Mouse (Mus musculus): Measurements from ENCODE around the gene Umodl1. TPM values are rescaled to one million over a fixed set of nuclear protein-coding genes. Genes with fewer than 3 reads are reported as not detected.
A peak's percentile ranks its signal among the peaks of the same experiment; 100 is the strongest.

Gene Umodl1
- polyA plus RNA-seq, 1 experiment from 2014 or later = not detected

- Histone ChIP-seq H3K4me2 (no peak overlapping the region), H3K4me1 (no peaks in the 10 kb centered on the region), H3K36me3 (ENCODE audit: poor library complexity, severe bottlenecking) (no peaks in the 10 kb centered on the region), H3K27me3 (no peaks in the 10 kb centered on the region), H3K27ac (no peak overlapping the region), H3K9me3 (replicated peaks) (peaks cover 10% of the 10 kb centered on the region; the same call in 1 of the 2 replicates), H3K9ac (no peak overlapping the region), H3K4me3 (no peak overlapping the region)
- 91% methylated on average over 6 of the region's 6 CpGs for WGBS
- no peak for ATAC-seq
Observed at GRCm38 (mm10) chr17:31027723-31028122, 73.3 kb downstream of the Umodl1 start.

GRCm38 (mm10) chr17:31028821-31029370 is 74.5 kb downstream of the Umodl1 start:
- H3K9me3 ChIP-seq (replicated peaks) = peaks cover 11% of the 10 kb centered on the region; the same call in 1 of the 2 replicates
- no peak for ATAC-seq
- no peak overlapping the region for H3K4me3 ChIP-seq
- no peak overlapping the region for H3K9ac ChIP-seq
- H3K4me1 ChIP-seq = peaks cover 4% of the 10 kb centered on the region
- no peak overlapping the region for H3K4me2 ChIP-seq
- no peaks in the 10 kb centered on the region for H3K27me3 ChIP-seq
- H3K27ac ChIP-seq = no peak overlapping the region
- no peaks in the 10 kb centered on the region for H3K36me3 ChIP-seq (ENCODE audit: poor library complexity, severe bottlenecking)
- 83% methylated on average over 9 of the region's 9 CpGs for WGBS

DNA sequence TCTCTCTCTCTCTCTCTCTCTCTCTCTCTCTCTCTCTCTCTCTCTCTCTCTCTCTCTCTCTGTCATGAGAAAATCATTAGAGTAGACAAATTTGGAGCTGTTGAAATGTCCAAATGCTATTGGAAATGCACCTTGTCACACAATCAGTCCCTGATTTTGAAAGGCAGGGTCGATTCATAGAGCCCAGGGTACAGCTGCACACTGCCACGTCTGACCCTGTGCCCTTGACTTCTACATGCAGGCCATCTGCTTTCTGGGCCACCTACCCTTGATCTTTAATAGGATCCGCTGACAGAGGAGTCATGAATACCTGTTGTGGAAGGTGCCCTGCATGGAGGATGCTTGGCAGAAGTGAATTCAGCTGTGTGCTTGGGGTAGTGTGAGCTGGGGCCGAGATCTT is 75.0 kb downstream of the Umodl1 start:
- H3K27ac ChIP-seq = no peak overlapping the region

DNA sequence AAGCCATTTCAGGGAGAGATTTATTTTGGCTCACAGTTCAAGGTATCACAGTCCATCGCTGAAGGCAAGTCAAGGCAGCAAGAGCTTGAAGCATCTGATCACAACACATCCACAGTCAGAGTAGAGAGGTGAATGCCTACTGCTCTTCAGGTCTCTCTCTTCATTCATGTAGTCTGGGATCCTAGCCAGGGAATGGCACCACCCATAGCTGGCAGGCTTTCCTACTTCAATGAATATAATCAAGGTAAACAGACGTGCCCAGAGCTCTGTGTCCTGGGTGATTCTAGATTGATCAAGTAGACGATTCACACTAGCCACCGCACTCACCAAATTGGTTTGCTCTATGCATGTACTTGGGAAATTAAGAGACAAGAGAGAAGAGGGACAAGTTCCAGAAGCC is 77.9 kb downstream of the Umodl1 start:
- no peak overlapping the region for H3K4me2 ChIP-seq
- no peak for ATAC-seq
- no peaks in the 10 kb centered on the region for H3K27me3 ChIP-seq
- H3K4me3 ChIP-seq = no peak overlapping the region
- no peaks in the 10 kb centered on the region for H3K36me3 ChIP-seq (ENCODE audit: poor library complexity, severe bottlenecking)
- peaks cover 11% of the 10 kb centered on the region; the same call in 1 of the 2 replicates for H3K9me3 ChIP-seq (replicated peaks)
- no peak overlapping the region for H3K27ac ChIP-seq
- peaks cover 20% of the 10 kb centered on the region for H3K4me1 ChIP-seq
- WGBS = 86% methylated on average over 4 of the region's 4 CpGs
- H3K9ac ChIP-seq = no peak overlapping the region

More for the DNA sequence above, 75.0 kb downstream of the Umodl1 start:
- Histone ChIP-seq H3K4me3 (no peak overlapping the region), H3K27me3 (no peaks in the 10 kb centered on the region), H3K4me2 (no peak overlapping the region), H3K9me3 (replicated peaks) (peaks cover 11% of the 10 kb centered on the region; the same call in 1 of the 2 replicates), H3K4me1 (peaks cover 9% of the 10 kb centered on the region), H3K36me3 (ENCODE audit: poor library complexity, severe bottlenecking) (no peaks in the 10 kb centered on the region), H3K9ac (no peak overlapping the region)
- 95% methylated on average over 4 of the region's 4 CpGs for WGBS
- ATAC-seq = no peak

DNA sequence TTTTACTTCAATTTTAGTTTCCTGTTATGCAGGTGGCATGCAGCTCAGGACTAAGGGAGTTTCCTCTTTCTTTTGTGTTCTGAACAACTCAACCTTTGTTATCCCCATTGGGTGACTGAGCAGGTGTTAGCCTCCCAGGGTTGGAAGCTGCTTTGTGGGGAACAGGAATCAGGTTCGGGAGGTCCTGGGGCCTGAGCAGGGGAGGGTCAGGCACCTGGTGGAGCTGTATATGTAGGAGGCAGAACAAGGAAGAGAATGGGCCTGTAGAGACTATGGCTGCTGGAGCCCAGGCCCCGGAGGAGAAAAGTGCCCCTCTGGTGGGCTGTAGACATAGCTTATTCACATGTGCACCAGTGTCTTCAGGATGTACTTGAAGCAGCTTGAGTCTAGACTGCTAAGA is 78.8 kb downstream of the Umodl1 start:
- Histone ChIP-seq H3K9ac (no peak overlapping the region), H3K4me3 (no peak overlapping the region), H3K4me1 (peaks cover 20% of the 10 kb centered on the region), H3K4me2 (no peak overlapping the region), H3K27ac (no peak overlapping the region), H3K9me3 (replicated peaks) (peaks cover 11% of the 10 kb centered on the region; the same call in 1 of the 2 replicates), H3K36me3 (ENCODE audit: poor library complexity, severe bottlenecking) (no peaks in the 10 kb centered on the region), H3K27me3 (no peaks in the 10 kb centered on the region)
- no peak for ATAC-seq
- WGBS = 68% methylated on average over 2 of the region's 2 CpGs

- peak; percentile 30; the same call in 1 of the 2 replicates for ATAC-seq
- H3K4me1 ChIP-seq = peaks cover 20% of the 10 kb centered on the region
- 44% methylated on average over 5 of the region's 5 CpGs for WGBS
- H3K27me3 ChIP-seq = no peaks in the 10 kb centered on the region
- peak overlapping the region; percentile 45 for H3K27ac ChIP-seq
- H3K4me2 ChIP-seq = no peak overlapping the region
- peaks cover 11% of the 10 kb centered on the region; the same call in 1 of the 2 replicates for H3K9me3 ChIP-seq (replicated peaks)
- H3K36me3 ChIP-seq (ENCODE audit: poor library complexity, severe bottlenecking) = no peaks in the 10 kb centered on the region
- no peak overlapping the region for H3K9ac ChIP-seq
- H3K4me3 ChIP-seq = no peak overlapping the region
Observed at GRCm38 (mm10) chr17:31034165-31034564, 79.7 kb downstream of the Umodl1 start.

DNA sequence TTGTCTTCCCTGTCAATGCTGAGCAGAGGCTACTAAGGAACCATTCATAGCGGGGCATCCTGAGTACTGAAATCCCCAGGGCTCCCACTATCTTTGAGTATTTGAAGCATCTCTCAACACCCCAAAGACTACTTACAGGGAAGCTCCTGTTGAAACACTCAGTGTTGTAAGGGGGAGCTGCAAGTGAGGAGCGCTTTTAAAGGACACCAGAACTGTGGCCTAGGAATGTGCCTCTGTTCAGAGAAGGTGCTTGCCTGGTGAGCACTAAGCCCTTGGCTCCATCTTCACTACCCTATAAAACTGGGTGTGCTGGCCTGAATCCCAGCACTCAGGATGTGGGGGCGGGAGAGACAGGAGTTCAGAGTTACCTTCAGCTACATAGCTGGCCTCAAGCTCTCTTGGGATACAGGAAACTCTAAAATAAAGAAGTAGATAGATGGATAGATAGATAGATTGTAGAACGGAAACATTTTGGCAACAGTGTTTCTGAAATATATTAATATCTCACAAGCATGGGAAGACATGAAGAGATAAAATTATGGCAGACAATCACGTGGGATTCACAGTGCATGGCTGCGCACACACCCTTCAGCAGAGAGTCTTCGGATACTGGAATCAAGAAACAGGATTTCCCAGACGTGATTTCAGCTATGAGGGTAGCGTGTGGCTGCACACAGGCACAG is 80.4 kb downstream of the Umodl1 start:
- H3K36me3 ChIP-seq (ENCODE audit: poor library complexity, severe bottlenecking) = no peaks in the 10 kb centered on the region
- ATAC-seq = no peak
- peaks cover 20% of the 10 kb centered on the region for H3K4me1 ChIP-seq
- H3K4me3 ChIP-seq = no peak overlapping the region
- no peak overlapping the region for H3K4me2 ChIP-seq
- WGBS = 94% methylated on average over 9 of the region's 9 CpGs
- H3K9me3 ChIP-seq (replicated peaks) = peaks cover 11% of the 10 kb centered on the region; the same call in 1 of the 2 replicates
- no peak overlapping the region for H3K9ac ChIP-seq
- H3K27me3 ChIP-seq = no peaks in the 10 kb centered on the region
- 0 out of 2 replicates have a peak overlapping the region, but pooled peaks have one; percentile 45 for H3K27ac ChIP-seq

DNA sequence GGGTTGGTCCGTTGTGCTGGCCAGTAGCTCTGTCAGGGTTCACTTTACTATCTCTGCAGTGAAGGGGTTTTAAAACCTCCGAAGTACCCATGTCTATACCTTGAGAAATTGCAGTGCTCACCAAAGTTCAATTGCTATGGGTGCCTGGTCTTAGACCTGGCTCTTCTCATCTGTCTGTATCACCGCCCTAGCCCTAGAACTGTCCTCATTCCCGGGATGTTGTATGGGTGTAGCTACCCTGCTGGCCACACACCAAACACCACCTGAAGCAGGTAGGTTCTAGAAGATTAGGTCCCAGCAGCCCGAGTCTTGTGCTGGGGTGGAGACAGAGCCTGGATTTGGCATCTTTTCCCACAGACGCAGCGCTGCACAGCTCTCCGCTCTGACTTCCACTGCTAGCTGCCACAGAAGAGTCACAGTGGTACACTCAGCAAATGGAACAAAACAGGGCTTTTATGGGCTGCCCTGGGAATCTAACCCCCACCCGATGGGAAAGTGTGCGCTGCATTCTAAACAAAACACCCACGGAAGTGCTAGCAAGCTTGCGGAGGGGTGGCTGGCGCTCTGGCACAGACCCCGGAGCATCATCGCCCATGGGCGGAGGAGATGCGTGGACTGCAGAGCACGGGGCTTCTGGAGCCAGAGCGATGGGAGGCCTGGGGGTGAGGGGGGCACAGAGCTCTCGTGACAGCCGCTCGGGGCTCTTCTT is 81.9 kb downstream of the Umodl1 start:
- 74% methylated on average over 22 of the region's 22 CpGs for WGBS
- Histone ChIP-seq H3K9ac (0 out of 2 replicates have a peak overlapping the region, but pooled peaks have one; percentile 18), H3K4me1 (peaks cover 20% of the 10 kb centered on the region), H3K4me2 (no peak overlapping the region), H3K4me3 (no peak overlapping the region), H3K27ac (no peak overlapping the region), H3K9me3 (replicated peaks) (peaks cover 11% of the 10 kb centered on the region; the same call in 1 of the 2 replicates), H3K36me3 (ENCODE audit: poor library complexity, severe bottlenecking) (no peaks in the 10 kb centered on the region), H3K27me3 (no peaks in the 10 kb centered on the region)
- no peak for ATAC-seq

DNA sequence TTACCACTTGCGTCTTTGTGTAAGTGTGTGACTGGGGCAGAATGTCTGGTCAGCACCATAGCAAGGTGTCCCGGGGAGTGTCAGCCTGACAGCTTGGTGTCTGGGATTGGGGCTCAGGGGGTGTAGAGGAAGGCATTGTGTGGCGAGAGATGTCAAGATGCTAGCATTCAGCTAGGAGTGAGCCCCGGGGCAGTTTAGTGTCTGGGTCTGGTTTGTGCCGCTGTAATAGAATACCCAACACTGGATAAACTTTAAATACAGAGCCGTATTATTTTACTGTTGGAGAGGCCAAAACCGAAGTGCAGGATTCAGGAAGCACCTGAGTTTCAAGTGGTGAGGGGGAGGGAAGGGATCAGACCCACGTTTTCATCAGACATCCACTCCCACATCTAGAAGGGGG is 82.9 kb downstream of the Umodl1 start:
- Histone ChIP-seq H3K4me1 (peaks cover 20% of the 10 kb centered on the region), H3K9me3 (replicated peaks) (peaks cover 4% of the 10 kb centered on the region; the same call in 1 of the 2 replicates), H3K27me3 (no peaks in the 10 kb centered on the region), H3K4me3 (no peak overlapping the region), H3K36me3 (ENCODE audit: poor library complexity, severe bottlenecking) (no peaks in the 10 kb centered on the region), H3K9ac (no peak overlapping the region), H3K27ac (no peak overlapping the region), H3K4me2 (no peak overlapping the region)
- ATAC-seq = no peak
- 84% methylated on average over 8 of the region's 8 CpGs for WGBS

DNA sequence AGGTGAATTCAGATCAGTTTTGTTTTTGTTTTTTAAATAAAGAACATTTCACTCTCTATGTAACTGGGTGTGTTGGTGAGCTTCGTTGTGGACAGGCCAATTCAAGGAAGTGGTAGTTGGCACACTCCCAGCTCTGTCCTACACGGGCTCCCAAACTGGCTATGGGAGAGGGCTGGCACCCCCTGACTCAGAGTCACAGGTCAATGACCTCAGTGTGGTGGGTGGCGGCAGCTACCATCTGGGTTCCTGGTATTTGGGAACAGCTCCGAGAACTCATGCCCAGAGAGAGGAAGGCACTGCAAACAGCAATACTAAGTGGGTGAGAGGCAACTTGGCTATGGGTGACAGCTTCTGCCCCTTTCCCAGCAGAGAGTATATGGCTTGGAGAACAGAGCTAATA is 83.9 kb downstream of the Umodl1 start:
- 80% methylated on average over 4 of the region's 4 CpGs for WGBS
- H3K9ac ChIP-seq = no peak overlapping the region

GRCm38 (mm10) chr17:31039626-31040025 is 85.2 kb downstream of the Umodl1 start:
- H3K4me2 ChIP-seq = no peak overlapping the region
- no peaks in the 10 kb centered on the region for H3K27me3 ChIP-seq
- no peak for ATAC-seq
- no peak overlapping the region for H3K27ac ChIP-seq
- 80% methylated on average over 7 of the region's 7 CpGs for WGBS
- H3K36me3 ChIP-seq (ENCODE audit: poor library complexity, severe bottlenecking) = no peaks in the 10 kb centered on the region
- H3K9me3 ChIP-seq (replicated peaks) = no peaks in the 10 kb centered on the region
- H3K9ac ChIP-seq = no peak overlapping the region
- peaks cover 9% of the 10 kb centered on the region for H3K4me1 ChIP-seq
- no peak overlapping the region for H3K4me3 ChIP-seq

More for the DNA sequence above, 83.9 kb downstream of the Umodl1 start:
- Histone ChIP-seq H3K27me3 (no peaks in the 10 kb centered on the region), H3K4me2 (no peak overlapping the region), H3K4me3 (no peak overlapping the region), H3K36me3 (ENCODE audit: poor library complexity, severe bottlenecking) (no peaks in the 10 kb centered on the region), H3K27ac (no peak overlapping the region), H3K9me3 (replicated peaks) (no peaks in the 10 kb centered on the region), H3K4me1 (peaks cover 20% of the 10 kb centered on the region)
- ATAC-seq = no peak

GRCm38 (mm10) chr17:31040421-31040820 is 86.0 kb downstream of the Umodl1 start:
- H3K4me2 ChIP-seq = no peak overlapping the region
- no peaks in the 10 kb centered on the region for H3K36me3 ChIP-seq (ENCODE audit: poor library complexity, severe bottlenecking)
- H3K4me1 ChIP-seq = peaks cover 6% of the 10 kb centered on the region
- H3K9me3 ChIP-seq (replicated peaks) = no peaks in the 10 kb centered on the region
- WGBS = 91% methylated on average over 7 of the region's 7 CpGs
- no peak overlapping the region for H3K9ac ChIP-seq
- H3K27me3 ChIP-seq = no peaks in the 10 kb centered on the region
- no peak for ATAC-seq
- no peak overlapping the region for H3K4me3 ChIP-seq
- H3K27ac ChIP-seq = no peak overlapping the region

Data from forebrain, embryonic 13.5 days (tissue).